Mouse (Mus musculus) thymus, postnatal 4 days (tissue): ENCODE results near the gene Fam219b.

Source experiments
- DNase-seq: peaks from one replicate; pipeline ENCODE4 v3.0.0; 2021

Fam219b gene

DNA sequence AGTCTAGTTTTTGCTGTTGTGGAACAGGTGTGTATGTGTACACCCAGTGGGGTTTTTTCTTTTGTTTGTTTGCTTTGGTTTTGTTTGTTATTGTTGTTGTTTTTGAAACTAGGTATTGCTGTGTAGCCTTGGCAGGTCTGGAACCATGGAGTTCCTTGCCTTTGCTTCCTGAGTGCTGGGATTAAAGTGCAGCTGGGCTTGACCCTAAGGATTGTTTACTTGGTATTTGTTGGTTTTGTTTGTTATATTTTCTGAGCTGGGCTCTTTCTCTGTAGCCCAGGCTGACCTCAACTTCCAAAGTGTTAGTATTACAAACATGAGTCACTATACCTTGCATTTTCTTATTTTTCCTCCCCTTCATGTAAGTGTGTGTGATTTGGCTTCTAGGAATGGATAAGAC, 10.9 kb upstream of the Fam219b start:
- no peak for DNase-seq

DNA sequence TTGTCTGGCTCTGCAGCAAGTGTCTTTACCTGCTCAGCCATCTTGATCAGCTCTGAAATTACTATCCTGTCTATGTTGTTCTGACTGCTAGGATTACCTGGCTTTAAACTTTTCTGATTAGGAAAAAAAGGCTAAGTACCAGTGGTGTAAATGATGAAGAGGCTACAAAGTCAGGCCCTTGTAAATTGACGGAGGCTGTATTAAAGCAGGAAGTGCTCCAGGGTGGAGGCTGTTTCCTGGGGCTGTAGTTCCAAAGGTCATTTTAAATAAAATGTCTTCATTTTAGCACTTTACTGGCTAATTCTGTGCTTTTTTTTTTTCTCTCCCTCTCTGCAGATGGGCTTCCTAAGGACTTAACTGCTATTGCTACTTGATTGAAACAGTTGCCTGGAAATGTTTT, 5.4 kb upstream of the Fam219b start:
- no peak for DNase-seq

DNA sequence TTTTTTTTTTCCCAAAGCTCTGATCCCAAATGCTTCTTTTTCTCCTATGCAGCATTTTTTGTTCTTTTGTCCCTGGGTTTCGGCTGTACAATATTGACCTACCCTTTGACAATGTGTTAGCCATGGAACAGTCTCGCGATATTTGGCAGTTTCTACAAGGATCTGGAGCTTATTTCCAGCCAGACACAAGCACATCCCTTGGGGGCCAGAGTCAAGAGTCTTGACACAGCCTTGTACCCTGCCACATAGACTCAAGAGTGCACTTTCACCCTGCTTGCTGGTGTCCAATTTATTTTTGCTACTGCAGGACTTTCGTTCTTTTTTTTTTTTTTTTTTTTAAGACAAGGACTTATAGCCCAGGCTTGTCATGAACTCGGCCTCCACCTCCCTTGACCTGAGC, 966 bp upstream of the Fam219b start:
- no peak for DNase-seq

DNA sequence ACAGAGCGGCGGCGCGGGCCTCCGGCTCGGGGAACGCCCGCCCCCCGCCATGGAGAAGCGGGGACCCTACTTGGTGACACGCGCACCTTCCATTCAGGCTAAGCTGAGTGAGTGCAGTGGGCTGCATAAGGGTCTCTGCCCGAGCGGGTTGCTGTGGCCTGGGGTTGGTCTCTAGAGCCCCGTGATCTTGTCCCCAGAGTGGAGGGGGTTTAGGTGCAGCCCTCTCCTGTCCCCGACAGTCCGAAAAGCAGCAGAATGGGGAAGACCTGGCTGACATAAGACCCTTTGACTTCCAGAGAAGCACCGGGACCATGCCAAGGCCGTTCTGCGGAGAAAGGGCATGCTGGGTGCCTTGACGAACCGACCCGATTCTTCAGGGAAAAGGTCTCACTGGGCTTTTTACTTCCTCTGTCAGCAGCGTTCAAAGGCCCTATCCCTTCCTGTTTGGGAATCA, 427 bp downstream of the Fam219b start:
- DNase-seq, result no peak

DNA sequence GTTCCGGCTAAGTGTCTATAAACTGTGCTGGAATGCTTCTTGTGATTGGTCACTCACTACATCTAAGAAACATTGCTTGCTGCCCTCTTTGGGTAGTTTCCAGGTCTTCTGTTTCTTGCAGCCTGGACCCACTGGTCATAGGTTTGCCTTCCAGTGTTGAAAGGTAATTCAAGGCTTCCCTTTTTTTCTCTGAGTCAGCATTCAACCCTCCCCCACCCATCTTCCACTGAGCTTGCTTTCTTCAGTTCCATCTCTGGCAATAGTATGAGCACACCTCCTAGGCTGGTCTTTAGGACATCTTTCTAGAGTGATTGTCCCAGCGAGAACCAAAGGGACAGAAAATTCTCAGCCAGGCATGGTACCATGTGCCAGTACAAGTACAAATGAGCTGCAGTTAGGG, 2.2 kb downstream of the Fam219b start:
- no peak for DNase-seq

DNA sequence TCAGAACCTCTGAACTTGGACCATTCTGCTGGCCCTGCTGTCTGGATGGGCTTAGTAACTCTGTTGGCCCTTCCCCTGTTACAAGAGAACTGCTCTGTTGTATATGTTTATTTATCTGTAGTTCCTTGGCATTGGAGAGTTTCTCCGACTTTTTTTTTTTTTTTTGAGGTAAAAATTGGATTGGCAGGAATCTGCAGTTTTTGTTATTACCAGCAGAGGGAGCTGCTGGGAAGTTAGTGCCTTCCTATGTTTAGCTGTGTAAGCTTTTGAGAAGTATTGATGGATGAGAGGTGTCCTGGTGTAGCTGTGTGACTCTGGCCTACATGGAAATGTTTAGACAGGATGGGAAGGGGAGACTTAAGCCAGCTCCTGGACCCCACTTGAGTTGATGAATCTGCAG, 4.0 kb downstream of the Fam219b start:
- DNase-seq, result peak; percentile 51

DNA sequence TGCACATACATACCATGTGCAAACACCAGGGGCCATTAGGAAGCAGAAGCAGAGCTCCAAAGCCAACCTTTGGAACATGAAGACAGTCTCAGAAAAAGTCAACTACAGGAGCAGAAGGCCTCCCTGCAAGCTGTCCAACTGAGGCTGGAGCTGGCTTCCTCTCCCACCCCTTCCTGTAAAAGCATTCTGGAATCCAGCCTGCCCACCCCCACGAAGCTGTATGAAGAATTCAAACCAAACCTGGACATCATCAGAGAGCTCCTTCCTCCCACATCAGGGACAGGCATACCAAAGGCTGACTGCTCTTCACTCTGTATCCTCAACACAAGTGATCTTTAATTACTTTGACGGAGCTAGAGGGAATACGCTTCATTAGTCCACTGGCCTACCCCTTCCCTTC, 6.6 kb downstream of the Fam219b start:
- DNase-seq, result no peak

DNA sequence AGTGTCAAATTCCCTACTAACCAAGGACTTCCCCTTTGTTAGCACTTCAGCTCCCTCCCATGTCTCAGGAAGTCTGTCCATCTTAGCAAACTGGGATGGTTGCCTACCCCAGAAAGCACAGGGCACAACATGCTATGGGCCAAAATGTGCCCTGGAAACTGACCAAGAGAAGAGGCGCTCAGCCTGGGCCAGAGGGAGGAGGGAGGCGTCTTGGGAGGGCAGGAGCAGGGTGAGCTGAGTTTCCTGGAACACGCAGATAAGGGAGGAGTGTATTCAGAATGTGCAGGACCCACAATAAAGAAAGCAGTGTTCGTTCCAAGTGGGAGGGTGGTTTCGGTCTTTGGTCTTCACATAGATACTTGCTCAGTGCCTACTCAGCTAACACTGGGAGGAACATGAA, 10.0 kb downstream of the Fam219b start:
- no peak for DNase-seq

DNA sequence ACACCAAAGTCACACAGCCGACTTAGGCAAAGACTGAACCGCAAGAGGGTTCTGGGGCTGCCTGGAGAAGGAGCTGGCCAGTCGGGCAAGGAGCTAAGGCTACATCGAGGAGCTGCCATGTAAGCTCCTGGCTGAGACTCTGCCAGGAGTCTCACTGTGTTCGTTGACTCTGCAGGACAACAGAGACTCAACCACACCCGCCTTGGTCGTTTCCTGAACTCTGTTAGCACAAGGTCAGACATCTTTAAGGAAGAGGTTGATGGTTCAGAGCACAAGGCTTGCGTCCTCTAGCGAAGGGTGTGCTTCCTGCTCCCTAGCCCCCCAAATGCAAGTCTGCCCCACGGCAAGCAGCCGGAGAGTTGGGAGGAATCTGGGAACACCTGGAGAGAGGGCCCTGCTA, 10.5 kb downstream of the Fam219b start:
- no peak for DNase-seq

DNA sequence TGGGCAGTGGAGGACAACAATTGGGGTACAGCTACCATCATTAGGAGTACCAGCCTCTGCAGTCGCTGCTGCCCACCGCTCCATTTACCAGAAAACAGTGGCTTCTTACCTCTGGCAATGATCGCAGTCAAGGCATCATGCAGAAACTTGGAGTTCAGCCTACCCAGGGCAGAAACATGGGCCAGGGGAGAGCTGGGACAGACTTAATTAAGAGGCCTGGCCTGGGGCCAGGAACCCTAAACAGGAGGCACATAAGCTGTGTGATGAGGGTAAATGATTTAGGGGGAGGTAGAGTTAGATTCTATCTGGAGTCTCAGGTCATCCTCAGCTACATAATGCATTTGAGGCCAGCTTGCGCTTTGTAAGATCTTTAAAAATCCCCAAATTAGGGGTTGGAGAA, 11.9 kb downstream of the Fam219b start:
- no peak for DNase-seq

DNA sequence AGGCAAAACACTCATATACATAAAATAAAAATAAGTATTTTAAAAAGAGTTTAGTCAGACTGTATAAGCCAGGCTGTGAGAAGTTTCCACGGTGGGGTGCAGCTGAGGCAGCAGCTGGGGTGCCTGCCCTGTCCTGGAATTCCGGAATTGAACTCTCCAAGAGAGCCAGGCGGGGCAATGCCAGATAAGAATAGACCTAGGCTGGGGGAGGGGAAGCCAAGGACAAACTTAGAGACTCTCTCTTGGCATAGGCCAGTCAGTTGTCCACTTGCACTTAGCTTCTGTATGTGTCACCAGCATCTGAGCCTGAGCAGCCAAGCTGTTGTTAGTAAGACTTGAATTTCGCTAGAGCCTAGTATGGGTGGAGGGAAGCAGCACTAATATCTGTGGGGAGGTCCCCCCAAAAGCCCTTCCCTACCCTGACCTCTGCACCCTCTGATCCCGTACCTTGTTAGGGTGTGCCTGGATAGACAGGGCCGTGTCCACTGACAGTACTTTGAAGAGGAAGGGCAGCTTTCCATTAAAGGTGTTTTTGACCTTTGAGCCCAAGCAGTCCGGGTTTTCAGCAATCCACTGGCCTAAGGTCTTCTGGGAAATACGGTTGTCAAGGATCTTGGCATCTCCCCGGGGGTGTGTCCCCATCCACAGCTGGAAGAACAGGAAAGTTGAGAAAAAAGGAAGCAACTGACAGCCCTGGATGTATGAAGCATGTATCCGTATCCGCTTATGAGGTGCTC, 13.0 kb downstream of the Fam219b start:
- no peak for DNase-seq

DNA sequence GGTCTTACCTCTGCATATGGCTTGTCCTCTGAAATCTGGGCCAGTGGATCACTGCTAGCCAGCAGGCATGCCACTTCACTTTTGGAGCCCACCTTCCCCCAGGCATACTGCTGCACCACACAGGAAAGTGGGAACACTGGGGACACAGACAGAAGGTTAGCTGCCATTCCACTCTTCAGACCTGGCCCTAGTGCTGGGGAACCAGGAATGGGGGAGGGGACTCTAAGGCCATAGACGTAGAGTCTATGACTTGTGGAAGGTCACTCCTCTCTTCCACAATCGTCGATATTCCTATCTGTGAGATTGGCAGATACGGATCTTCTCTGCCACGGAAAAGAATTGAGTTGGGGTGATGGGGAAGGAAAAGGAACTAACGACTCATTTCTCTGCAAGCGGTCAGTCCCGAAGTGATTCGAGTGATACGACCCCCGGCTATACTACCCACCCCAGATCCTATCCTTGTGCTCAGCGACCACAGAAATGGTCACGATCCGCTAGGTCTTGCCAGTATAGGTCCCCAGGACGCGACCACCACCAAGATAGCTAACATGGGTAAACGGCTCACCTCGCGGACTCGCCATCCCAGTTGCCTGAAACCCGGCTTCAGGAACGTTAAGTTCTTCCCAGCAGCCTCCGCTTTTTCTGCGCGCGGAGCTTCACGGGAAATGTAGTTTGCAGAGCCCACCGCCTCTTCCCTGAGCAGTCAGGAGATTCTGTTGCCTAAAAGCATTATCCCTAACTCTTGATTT, 15.0 kb downstream of the Fam219b start, which contains the start of gene Mpi:
Gene Mpi (minus strand): TSS at position 625 of the 749 bp plus-strand sequence.
- DNase-seq, result peak; percentile 76

DNA sequence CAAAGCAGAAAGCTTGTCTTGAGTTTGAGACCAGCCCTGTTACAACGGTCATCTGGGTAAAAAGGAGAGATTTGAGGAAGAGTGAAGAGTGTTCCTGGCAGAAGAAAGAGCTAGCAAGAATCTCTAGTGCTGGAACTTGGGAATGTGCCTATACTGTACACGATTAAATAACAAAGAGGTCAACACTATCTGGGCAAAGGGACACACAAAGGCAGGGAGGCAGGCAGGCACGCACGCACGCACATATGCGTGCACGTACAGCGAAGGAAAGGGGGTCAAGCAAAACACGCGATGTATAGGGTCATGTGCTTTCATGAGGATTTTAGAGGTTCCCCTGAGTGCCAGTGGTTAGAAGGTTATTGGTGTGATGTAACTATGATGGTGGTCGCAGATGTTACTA, 15.8 kb downstream of the Fam219b start:
- no peak for DNase-seq

DNA sequence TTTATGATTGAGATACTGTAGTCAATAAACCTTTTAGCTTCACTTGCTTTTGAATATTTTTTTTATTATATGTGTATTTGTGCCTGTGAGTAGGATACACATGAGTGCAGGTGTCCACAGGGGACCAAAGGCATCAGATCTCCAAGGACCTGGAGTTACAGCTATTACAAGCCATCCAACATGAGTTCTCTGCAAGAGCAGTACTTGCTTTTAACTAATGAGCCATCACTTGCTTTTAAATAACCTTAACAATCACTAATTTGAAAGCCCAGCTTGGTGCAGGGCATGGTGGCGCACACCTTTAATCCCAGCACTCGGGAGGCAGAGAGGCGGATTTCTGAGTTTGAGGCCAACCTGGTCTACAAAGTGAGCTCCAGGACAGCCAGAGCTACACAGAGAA, 17.4 kb downstream of the Fam219b start:
- DNase-seq, result no peak

DNA sequence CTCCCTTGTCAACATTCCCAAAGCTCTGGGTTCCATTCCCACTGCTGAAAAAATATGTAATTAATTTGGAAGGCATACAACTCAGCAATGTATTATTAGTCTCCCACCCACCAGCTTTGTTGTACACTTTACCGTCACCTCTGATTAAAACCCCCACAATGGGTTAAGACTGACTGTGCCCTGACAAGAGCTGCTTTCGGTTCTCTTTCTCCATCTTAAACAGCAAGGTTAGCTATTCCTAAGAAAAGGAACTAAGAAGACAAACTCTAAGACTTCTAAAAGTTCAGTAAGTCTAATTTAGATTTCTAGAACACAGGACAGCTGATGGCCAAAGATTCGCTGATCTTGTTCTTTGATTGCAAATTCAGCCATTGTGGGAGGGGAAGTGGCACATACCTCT, 19.9 kb downstream of the Fam219b start:
- no peak for DNase-seq

DNA sequence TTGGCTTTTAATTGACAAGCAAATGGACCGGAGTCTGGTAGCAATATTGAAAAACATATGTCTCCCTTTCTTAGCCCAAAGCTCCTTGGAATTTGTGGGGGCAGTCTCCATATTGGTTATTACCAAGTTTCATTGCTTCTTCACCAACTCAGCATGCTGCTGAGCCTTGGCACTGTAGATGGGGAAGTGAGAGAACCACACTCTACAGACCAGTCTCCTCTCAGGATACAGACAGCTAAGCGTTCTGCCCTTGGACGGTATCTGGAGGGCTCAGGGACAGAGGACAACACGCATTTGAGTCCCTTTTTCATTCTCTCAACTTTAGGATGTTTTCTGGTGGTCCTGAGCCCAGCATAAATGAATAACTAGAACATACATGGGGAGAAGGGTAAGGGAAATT, 21.3 kb downstream of the Fam219b start:
- DNase-seq, result no peak

DNA sequence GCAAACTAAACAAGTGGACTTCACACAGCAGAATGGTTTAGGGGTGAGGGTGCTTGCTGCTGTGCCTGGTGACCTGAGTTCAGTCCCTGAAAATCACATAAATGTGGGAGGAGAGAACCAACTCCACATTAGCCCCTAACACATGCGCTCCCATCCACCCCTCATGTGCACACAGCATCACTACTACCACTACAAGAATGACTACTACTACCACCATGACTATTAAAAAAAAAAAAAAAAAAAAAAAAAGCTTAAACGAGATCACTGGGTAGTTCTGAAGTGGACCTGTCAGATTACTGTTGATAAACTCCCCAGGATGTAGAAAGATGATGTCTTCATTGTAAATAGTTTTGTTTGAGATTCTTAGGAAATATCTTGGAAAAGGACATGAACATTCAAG, 22.2 kb downstream of the Fam219b start:
- no peak for DNase-seq

DNA sequence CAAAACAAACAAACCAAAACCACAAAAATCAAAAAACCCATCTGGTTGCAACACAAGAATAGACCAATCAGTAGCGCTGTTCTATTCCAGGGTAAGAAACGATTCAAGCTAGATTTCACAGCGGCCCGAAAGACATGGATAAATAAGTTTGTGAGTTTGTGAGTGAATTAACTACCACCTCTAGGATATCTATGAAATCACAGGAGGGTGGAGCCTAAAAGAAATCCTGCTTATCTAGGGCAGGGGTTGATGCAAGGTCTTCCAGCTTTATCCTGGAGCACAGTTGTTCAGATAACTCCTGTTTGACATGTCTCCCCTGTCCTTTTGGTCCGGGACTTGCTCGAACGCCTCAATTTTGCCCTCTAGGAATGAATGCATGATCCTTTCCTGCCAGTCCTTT, 22.9 kb downstream of the Fam219b start:
- no peak for DNase-seq

DNA sequence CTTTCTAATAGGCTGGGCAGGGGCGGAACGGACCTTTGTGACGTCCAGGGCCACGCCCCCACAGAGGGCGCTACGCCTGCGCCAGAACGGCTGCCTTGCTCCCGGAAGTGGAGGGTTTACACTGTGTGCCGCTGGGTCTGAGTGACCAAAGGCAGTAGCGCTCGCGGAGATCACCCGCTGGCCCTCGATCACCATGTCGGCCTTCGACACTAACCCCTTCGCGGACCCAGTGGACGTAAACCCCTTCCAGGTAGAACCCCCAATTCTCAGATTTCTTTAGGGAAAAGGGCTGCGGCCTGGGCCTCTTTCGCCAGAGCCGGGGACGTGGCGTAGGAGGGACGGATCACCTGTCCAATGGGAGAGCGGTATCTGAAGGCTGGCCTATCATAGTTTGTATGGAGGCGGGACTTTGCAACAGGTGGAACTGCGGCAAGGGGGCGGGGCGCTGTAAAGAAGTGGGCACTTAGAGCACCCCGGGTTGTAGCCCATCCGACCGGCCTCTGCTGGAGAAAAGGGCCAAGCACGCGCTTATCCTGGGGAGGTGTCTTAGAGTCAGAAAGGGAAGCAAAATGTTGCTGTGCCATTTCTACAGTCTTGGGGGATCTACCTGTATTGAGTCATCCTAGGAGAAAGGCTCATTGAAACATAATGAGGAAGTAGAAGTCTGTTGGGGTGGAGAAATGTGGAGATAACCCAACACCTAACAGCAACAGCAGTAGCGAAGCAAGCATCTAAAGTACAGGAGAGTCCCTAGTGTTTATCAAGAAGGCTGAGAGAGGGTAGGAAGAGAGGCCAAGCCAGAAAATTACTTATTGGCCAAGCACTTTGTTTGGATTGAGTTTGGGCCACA, 23.8 kb downstream of the Fam219b start, which contains the start of gene Scamp2:
Gene Scamp2 (plus strand): TSS at position 83 of the 850 bp plus-strand sequence.
- peak; percentile 91 for DNase-seq

DNA sequence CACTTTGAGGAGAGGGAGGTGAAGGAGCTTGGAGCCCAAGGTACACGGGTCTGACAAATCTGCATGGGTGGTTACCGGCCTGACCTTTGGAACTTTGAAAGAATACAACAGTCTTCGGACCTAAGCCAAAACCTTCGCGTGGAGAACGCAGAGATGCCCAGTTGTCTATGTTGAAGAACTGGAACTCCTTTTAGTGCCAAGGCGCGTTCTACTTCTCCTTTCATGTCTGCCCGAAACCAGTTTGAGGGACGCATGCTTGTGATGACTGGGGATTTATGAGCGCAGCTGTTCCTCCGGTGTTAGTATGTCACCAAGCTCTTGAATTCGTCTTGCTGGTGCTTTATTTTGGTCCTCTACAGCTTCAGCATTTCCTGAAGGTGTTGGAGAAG, 24.4 kb downstream of the Fam219b start:
- DNase-seq, result peak; percentile 19

DNA sequence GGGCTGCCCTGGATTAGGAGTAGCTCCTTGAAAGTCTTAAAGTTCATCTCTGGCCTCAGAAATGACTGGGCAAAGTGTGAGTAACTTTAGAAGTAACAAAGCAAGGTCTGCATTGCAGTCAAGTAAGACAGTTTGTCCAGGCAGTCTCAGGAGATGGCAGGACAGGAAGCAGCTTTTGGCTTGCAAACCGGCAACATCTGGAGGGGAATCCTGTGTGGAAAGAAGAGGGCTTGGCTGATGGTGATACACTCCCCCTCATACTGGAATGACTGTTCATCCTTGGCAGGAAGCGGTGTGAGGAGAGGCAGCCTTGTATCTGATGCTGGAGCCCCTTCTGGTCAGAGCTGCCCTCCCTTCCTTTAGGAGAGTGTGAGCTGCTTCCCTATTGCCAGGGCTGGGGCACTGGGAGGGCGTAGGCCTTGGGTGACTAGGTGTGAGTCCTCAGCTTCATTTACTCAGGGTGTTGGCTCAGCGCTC, 25.6 kb downstream of the Fam219b start:
- no peak for DNase-seq

DNA sequence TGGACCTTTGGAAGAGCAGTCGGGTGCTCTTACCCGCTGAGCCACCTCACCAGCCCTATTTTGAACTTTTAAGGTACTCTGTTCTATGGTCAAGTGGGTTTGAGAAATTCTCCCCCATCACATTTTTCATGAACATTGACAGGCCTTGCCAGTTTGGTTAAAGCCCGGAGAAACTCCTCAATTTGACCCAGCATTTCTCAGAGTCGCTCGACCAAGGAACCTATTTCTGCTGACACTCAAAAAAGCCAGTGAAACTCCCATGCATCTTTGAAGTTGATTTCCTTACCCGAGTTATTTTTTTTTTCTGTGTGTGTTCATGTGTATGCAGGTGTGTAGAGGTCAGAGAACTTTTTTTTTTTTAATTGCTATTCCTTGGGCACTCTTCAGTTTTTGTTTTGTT, 27.3 kb downstream of the Fam219b start:
- DNase-seq, result no peak

DNA sequence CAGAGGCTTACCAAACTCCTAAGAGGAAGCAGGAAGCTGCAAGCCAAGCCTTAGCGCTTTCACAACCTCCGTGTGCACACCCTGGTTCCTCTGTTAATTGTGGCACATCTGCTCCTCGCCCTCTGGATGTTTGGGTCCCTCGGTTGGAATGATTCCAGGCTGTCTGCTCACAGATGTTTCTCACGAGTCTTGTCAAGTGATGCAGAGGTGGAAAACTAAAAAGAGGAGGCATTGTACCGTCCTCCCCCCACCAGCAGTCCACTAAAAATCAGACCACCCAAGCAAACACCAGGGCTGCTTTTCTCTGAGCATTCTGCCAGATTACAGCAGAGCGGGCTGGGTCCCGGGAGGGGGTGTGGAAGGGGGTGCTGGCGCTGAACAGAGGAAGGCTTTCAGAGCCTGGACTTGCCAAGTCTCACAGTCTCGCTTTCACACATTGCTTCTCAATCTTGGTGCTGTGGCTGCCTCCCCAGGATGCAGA, 28.5 kb downstream of the Fam219b start:
- DNase-seq, result no peak
